Mouse (Mus musculus) small intestine, adult 10 weeks (tissue): ENCODE results near the gene Ap1m1. TPM values are rescaled to one million over a fixed set of nuclear protein-coding genes. Genes with fewer than 3 reads are reported as not detected.

ENCODE experiments used
- polyA plus RNA-seq: library from polyadenylated mRNA; stranded (reverse); fragments of 350-450 nt; fragmentation: Illumina TruSeq; extraction: RNeasy Lipid Tissue Mini Kit (QIAGEN cat#74804); gene quantifications from one replicate; pipeline ENCODE4 v1.2.3, GENCODE M21; 2014; ENCODE audit warnings: low replicate concordance

The Ap1m1 gene
- 7.0 TPM for polyA plus RNA-seq

DNA sequence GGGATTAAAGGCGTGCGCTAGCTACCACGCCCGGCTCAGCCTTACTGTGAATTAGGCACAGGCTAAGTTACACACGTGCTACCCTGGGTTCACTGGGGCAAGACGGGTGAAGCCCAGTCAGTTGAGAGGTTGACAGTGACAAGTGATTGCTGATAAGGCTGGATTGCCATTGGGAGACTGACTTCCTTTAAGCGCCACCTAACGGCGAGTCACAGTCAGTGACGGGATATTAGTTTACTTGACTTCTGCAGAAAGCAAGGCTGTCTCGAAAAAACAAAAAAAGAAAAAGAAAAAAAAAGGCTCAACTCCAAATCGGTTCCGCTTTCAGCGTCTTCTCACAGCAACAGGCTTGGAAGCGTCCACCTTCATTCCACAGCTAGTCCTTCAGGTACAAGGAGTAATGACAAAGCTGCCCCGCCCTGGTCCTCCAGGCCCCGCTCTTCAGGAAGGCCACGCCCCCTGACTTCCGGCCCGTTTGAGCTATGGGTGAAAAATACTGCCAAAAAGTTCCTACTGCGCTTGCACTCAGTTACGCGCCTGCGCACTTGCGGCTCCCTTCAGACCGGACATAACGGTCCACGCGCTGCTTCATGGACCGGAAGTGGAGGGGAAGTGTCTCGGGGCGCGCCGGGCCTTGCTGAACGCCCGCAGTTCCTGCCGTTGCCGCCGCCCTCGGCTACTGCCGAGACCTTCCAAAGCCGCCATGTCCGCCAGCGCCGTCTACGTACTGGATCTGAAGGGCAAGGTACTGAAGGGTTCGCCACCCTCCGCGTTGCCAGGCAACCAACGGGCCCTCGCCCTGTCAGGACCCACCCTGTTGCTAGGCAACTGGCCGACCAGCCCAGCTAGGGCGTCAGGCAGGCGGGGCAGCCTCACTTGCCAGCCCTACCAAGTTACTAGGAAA lies at the start of gene Ap1m1:
Gene Ap1m1, plus strand, starts transcription at position 520 of the 904 bp plus-strand sequence.

DNA sequence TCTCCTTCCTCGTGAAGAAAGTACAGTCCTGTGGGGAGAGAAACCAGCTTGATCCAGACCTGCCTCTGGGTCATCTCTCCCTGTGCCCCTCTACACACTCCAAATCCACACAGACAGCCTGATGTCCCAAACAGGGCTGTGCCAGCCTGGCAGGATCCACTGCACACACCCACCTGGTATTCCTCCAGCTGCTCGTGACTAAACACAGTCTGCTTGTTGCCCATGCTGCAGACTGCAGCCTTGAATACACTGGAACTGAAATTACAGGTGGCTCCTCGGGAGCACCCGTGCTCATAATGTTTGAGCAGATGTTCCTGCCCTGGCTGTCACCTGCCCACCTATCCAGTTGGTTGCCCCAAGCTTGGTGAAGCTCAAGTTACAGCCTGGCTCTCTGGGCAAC lies 27.1 kb upstream of the Ap1m1 start, which contains the start of gene Cib3:
Gene Cib3, minus strand, starts transcription at position 87 of the 400 bp plus-strand sequence.

DNA sequence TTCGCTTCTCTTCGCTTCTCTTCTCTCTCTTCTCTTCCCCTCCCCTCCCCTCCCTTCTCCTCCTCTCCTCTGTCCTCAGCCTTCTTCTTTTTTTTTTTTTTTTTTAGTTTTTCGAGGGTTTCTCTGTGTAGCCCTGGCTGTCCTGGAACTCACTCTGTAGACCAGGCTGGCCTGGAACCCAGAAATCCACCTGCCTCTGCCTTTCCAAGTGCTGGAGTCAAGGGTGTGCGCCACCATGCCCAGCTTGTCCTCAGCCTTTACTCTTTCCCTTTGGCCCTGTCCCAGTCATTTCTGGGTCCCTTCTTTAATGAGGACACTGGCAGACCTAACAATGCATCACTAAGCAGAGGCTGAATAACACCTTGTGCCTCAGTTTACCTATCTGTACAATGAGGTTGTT lies 26.3 kb upstream of the Ap1m1 start, which contains the start of gene Gm11034:
Gene Gm11034, minus strand, starts transcription at position 101 of the 400 bp plus-strand sequence.

DNA sequence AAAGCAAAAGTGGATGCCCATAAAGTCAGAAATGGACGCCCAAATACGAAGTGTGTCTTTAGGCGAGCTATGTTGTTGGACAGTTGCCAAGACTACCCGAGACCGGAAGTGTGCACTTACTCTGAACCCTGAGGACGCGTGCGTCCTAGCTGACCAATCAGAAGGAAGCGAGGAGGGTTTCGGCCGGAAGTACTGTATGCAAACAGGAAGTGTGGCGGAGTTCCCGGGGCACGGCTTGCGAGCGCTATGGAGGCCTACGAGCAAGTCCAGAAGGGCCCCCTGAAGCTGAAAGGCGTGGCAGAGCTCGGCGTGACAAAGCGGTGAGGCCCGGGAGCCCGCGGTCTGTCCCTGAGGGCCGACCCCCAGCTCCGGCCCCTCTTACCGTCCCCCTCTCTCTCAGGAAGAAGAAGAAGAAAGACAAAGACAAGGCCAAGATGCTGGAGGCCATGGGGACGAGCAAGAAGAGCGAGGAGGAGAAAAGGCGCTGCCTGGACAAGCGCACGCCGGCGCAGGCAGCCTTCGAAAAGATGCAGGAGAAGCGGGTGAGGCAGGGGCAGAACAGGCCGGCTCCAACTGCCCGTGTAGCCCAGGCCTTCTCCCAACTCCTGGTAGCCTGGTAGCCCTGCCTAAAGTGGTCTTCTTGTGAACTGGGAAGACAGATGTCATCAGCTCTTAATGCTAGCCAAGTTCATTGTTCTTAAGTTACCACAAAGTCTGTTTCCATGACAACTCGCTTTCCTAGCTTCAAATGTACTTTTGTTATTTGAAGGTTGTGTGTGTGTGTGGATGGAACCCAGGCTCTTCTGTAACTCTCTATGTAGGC lies 20.1 kb upstream of the Ap1m1 start, which contains the start of gene Fam32a:
Gene Fam32a, plus strand, starts transcription at position 190 of the 823 bp plus-strand sequence.

DNA sequence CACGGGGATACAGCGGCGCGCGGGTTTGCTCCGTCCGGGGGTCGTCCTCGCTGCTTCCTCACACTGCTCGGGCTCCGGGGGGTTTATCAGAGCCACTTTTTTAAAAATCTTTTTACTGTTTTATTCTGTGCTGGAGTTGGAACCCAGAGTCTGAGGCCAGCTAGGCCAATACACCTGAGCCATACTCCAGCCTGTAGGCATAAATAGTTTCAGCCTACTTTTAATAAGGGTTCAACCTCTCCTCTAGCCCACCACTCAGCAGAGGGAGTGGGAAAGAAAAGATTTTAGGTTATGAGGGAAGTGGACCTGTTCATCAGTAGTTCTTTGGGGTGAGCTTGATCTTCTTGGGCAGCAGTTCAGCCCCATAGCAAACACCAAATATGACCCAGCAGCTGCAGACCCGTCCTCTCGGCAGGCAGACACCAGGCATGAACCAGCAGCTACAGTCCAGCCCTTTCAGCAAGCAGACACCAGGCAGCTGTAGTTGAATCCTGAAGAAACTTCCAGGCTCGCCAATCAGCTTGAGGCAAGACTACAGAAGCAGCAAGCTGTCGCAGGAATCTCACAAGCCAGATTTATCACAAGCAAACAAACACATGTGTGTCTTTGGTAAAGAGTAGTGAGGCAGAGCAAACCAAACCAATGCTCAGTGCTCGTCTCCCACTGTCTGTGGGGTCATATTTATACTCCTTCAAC lies 65.5 kb downstream of the Ap1m1 start, which contains the start of gene Gm10282:
Gene Gm10282, minus strand, starts transcription at position 51 of the 696 bp plus-strand sequence.

Other genes starting within 250 kb of the Ap1m1 start
- not detected for gene Cyp4f18, start 230.4 kb upstream of the Ap1m1 start, polyA plus RNA-seq
- not detected for gene Olfr372, start 198.8 kb upstream of the Ap1m1 start, polyA plus RNA-seq
- gene Olfr373, start 156.8 kb upstream of the Ap1m1 start, polyA plus RNA-seq: not detected
- not detected for gene Olfr374, start 133.0 kb upstream of the Ap1m1 start, polyA plus RNA-seq
- gene Tpm4, start 105.0 kb upstream of the Ap1m1 start, polyA plus RNA-seq: 220 TPM
- gene Rab8a, start 78.8 kb upstream of the Ap1m1 start, polyA plus RNA-seq: 96.5 TPM
- gene Hsh2d, start 50.4 kb upstream of the Ap1m1 start, polyA plus RNA-seq: 1.3 TPM
- gene Cib3, start 27.2 kb upstream of the Ap1m1 start, polyA plus RNA-seq: 0.19 TPM
- not detected for gene Gm11034, start 26.4 kb upstream of the Ap1m1 start, polyA plus RNA-seq
- gene Fam32a, start 20.3 kb upstream of the Ap1m1 start, polyA plus RNA-seq: 52.0 TPM
- 0.67 TPM for gene Gm10282, start 65.2 kb downstream of the Ap1m1 start, polyA plus RNA-seq
- gene Klf2, start 79.0 kb downstream of the Ap1m1 start, polyA plus RNA-seq: 4.8 TPM
- gene Eps15l1, start 181.4 kb downstream of the Ap1m1 start, polyA plus RNA-seq: 33.9 TPM
- gene Calr3, start 203.9 kb downstream of the Ap1m1 start, polyA plus RNA-seq: not detected
- gene 1700030K09Rik, start 203.9 kb downstream of the Ap1m1 start, polyA plus RNA-seq: 0.37 TPM
- 4.2 TPM for gene Cherp, start 235.2 kb downstream of the Ap1m1 start, polyA plus RNA-seq